Mouse (Mus musculus) stomach, embryonic 16.5 days (tissue): ENCODE measurements at regions not wholly inside any gene's neighbourhood (a gene's known extent, or its start where the extent isn't known, plus 50 kb on each side); places are given as distances from the start of the nearest gene placed in this dataset.

Experiments used
- ATAC-seq: fragments of 200-750 bp; cut with Nextera tagmentation; 2 replicates; pipeline ENCODE4 v1.8.0; 2017; ENCODE audit warnings: moderate number of reproducible peaks, moderate TSS enrichment; ENCODE audit not compliant: insufficient read depth, low FRiP score
- H3K27ac ChIP-seq: fragments of 300-500 bp; sonication (generic); 2 replicates; pipeline ENCODE4 v1.5.1; 2014; ENCODE audit warnings: low read length
- H3K27me3 ChIP-seq: fragments of 300-500 bp; sonication (generic); 2 replicates; pipeline ENCODE4 v1.6.1; 2014; ENCODE audit warnings: low read length, control low read depth, mixed read lengths; ENCODE audit not compliant: control insufficient read depth, insufficient read depth
- H3K36me3 ChIP-seq: fragments of 300-500 bp; sonication (generic); 2 replicates; pipeline ENCODE4 v1.6.1; 2014; ENCODE audit warnings: low read length; ENCODE audit not compliant: control insufficient read depth, insufficient read depth
- H3K4me1 ChIP-seq: fragments of 300-500 bp; sonication (generic); 2 replicates; pipeline ENCODE4 v1.6.1; 2014; ENCODE audit warnings: low read length, control low read depth, mixed read lengths; ENCODE audit not compliant: control insufficient read depth, insufficient read depth
- H3K4me2 ChIP-seq: fragments of 300-500 bp; sonication (generic); 2 replicates; pipeline ENCODE4 v1.6.1; 2014; ENCODE audit warnings: low read depth, low read length, mixed read lengths
- H3K4me3 ChIP-seq: fragments of 300-500 bp; sonication (generic); replicated peaks from 2 replicates; pipeline ENCODE4 v1.5.1; 2014; ENCODE audit warnings: mild to moderate bottlenecking, low read length
- H3K9ac ChIP-seq: fragments of 300-500 bp; sonication (generic); 2 replicates; pipeline ENCODE4 v1.6.1; 2014; ENCODE audit warnings: low read length
- H3K9me3 ChIP-seq: fragments of 300-500 bp; sonication (generic); replicated peaks from 2 replicates; pipeline ENCODE4 v1.6.1; 2016; ENCODE audit warnings: low read length, control low read depth; ENCODE audit not compliant: control insufficient read depth
- WGBS: fragments of 180-500 bp; shearing (Covaris S2); extraction: QIAGEN DNeasy Blood & Tissue Kit; methylation state at CpG from one replicate; pipeline ENCODE4 v1.1.7; 2014; 5-methylcytosine and 5-hydroxymethylcytosine counted together

DNA sequence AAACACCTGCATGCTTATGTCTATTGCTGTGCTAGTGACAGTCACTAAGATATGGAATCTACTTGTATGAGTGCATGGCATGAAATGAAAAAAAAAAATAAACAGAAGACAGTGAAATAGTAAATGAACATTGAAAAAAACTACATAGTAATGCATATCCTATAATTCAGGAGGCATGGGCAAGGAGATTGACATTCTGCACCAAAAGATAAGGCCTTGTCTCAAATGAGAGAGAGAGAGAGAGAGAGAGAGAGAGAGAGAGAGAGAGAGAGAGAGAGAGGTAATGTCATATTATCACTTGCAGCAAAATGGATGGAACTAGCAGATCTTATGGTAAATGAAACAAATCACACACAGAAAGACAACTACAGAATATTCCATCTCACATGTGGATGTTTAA lies 115.4 kb downstream of the Ube2e3 start:
- H3K4me2 ChIP-seq = no peak overlapping the region

DNA sequence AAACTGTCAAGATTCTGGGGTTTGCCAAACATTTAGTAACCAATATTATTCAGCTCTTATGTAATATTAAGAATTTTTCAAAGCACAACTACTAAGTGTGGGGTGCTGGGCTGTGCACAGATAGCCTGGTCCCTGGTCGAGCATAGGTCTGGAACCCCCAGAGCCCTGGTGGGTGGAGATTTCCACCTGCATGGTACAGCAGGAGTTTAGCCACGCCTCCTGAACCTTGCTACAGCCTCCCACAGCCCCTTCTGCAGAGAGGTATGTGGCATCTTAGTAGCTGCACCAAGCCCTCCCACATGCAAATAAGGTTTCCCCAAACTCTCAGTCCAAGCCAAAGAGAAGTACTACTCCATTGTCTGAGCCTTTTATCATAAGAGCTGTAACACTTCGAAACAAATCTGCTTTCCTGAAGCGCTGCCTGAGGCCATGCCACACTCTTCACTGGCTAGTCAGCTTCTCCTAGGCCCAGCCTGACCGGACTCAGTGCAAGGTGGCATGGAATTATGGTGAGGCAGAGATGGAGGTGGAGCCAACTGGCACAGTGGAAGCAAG lies 116.1 kb downstream of the Ube2e3 start:
- no peaks in the 10 kb centered on the region for H3K36me3 ChIP-seq
- H3K4me2 ChIP-seq = no peak overlapping the region
- H3K27ac ChIP-seq = no peak overlapping the region
- H3K4me3 ChIP-seq = no peak overlapping the region
- H3K9ac ChIP-seq = no peak overlapping the region
- 54% methylated on average over 5 of the region's 5 CpGs for WGBS
- H3K9me3 ChIP-seq = no peaks in the 10 kb centered on the region
- no peaks in the 10 kb centered on the region for H3K27me3 ChIP-seq
- peaks cover 4% of the 10 kb centered on the region; the same call in 1 of the 2 replicates for H3K4me1 ChIP-seq
- ATAC-seq = no peak

More for the DNA sequence above, 115.4 kb downstream of the Ube2e3 start:
- Histone ChIP-seq H3K4me3 (no peak overlapping the region), H3K36me3 (no peaks in the 10 kb centered on the region), H3K9me3 (no peaks in the 10 kb centered on the region), H3K27ac (no peak overlapping the region), H3K27me3 (no peaks in the 10 kb centered on the region), H3K9ac (no peak overlapping the region), H3K4me1 (peaks cover 4% of the 10 kb centered on the region; the same call in 1 of the 2 replicates)
- ATAC-seq = no peak

- no peak for ATAC-seq
- 80% methylated on average over 7 of the region's 7 CpGs for WGBS
- no peak overlapping the region for H3K4me3 ChIP-seq
Measured at GRCm38 (mm10) chr2:78986984-78987383, 119.1 kb downstream of the Ube2e3 start.

DNA sequence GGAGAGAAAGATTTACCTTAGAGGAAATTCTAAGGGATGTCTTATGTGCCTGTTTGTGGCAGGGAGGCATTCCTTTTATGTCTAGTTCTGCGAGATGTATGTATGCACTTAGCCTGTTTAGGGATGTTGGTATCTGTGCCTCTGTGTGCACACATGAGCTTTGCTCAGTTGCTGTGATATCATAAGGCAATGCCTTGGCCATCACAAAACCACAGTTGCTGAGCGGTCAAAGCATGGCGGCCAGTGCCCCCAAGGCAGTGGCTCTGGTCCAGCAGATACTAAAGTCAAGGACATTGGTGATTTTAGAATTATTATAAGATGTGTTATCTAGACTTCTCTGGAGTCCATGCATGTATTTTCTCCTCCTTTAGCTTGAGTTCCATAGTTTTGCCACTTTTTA lies 119.5 kb downstream of the Ube2e3 start:
- no peak for ATAC-seq
- no peaks in the 10 kb centered on the region for H3K4me1 ChIP-seq
- H3K4me2 ChIP-seq = no peak overlapping the region
- no peaks in the 10 kb centered on the region for H3K9me3 ChIP-seq
- WGBS = 97% methylated on average over 3 of the region's 3 CpGs
- no peaks in the 10 kb centered on the region for H3K27me3 ChIP-seq
- no peak overlapping the region for H3K27ac ChIP-seq
- no peak overlapping the region for H3K9ac ChIP-seq
- H3K4me3 ChIP-seq = no peak overlapping the region
- no peaks in the 10 kb centered on the region for H3K36me3 ChIP-seq

More at GRCm38 (mm10) chr2:78986984-78987383, 119.1 kb downstream of the Ube2e3 start:
- Histone ChIP-seq H3K9me3 (no peaks in the 10 kb centered on the region), H3K36me3 (no peaks in the 10 kb centered on the region), H3K27ac (no peak overlapping the region), H3K4me2 (no peak overlapping the region), H3K4me1 (no peaks in the 10 kb centered on the region), H3K9ac (no peak overlapping the region), H3K27me3 (no peaks in the 10 kb centered on the region)

DNA sequence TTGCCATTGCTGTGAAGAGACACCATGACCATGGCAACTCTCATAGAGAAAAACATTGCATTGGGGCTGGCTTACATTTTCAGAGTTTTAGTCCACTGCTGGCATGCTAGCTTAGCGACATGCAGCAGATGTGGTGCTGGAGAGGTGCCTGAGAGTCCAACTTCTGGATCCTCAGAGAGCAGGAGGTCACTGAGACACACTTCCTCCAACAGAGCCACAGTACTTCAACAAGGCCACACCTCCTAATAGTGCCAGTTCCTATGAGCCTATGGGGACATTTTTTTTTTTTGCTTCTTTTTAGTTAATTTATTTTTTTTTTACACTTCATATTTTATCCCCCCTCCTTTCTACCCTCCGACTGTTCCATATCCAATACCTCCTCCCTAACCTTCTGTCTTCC lies 120.3 kb downstream of the Ube2e3 start:
- Histone ChIP-seq H3K36me3 (no peaks in the 10 kb centered on the region), H3K9me3 (no peaks in the 10 kb centered on the region), H3K4me3 (no peak overlapping the region), H3K27ac (no peak overlapping the region), H3K9ac (no peak overlapping the region), H3K4me1 (no peaks in the 10 kb centered on the region), H3K4me2 (no peak overlapping the region), H3K27me3 (no peaks in the 10 kb centered on the region)
- WGBS = 82% methylated on average over 2 of the region's 2 CpGs
- no peak for ATAC-seq

DNA sequence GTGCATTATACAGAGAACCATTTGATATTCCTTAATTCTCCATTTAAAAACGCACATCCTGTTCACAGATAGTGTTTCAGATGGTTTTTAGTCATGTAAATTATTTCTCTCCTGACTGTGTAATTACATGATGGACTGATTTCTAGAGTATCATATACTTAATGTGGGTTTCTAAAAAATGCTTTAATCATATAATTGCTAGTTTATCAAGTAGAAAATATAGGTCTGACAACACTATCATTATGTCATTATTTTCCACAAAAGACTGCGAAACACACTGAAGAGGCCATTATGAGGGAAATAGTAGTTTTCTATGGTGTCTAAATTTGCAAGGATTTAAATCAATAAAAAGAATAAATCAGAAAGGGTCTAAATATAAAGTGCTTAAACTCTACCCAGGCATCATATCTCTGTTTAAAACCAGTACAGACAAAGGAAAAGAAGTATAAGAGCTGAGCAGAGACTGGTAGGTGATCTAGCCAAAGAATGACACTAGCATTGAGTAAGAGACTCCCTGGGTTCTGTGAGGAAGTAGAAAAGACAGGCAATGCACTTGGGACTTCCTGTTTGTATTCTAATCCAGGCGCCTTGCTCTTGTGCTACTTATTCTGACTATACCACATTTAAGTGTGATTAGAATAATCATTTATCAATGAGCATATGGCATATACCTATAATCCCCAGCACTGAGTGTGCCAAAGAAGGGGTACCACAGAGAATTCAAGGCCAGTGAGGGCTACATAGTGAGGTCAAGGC lies 127.1 kb downstream of the Ube2e3 start:
- no peak overlapping the region for H3K9ac ChIP-seq
- H3K4me3 ChIP-seq = no peak overlapping the region
- H3K27ac ChIP-seq = no peak overlapping the region
- no peaks in the 10 kb centered on the region for H3K27me3 ChIP-seq
- H3K4me1 ChIP-seq = no peaks in the 10 kb centered on the region
- WGBS = 81% methylated on average over 3 of the region's 3 CpGs
- no peak for ATAC-seq
- no peak overlapping the region for H3K4me2 ChIP-seq
- H3K36me3 ChIP-seq = no peaks in the 10 kb centered on the region
- no peaks in the 10 kb centered on the region for H3K9me3 ChIP-seq

DNA sequence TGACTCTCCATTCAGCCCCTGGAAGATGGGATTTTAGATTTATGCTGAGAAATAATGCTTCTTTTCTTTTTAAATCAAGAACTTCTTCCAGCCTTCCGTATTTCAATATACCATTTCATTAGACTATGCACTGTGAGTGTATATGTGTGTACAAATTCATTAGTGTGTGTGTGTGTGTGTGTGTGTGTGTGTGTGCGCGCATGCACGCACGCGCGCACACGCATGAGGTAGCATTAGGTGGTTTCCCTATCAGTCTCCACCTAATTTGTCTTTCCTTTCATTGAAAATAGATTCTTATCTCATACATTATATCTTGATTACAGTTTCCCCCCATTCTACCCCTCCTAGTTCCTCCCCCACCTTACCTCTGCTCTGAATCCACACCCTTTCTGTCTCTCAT lies 130.7 kb downstream of the Ube2e3 start:
- H3K4me2 ChIP-seq = no peak overlapping the region
- no peaks in the 10 kb centered on the region for H3K9me3 ChIP-seq
- H3K4me1 ChIP-seq = no peaks in the 10 kb centered on the region
- no peak overlapping the region for H3K9ac ChIP-seq
- H3K4me3 ChIP-seq = no peak overlapping the region
- no peak overlapping the region for H3K27ac ChIP-seq
- no peak for ATAC-seq
- no peaks in the 10 kb centered on the region for H3K27me3 ChIP-seq
- 96% methylated on average over 8 of the region's 8 CpGs for WGBS
- no peaks in the 10 kb centered on the region for H3K36me3 ChIP-seq

- H3K9me3 ChIP-seq = no peaks in the 10 kb centered on the region
- no peak overlapping the region for H3K9ac ChIP-seq
- H3K36me3 ChIP-seq = no peaks in the 10 kb centered on the region
- no peak overlapping the region for H3K4me2 ChIP-seq
- H3K4me1 ChIP-seq = no peaks in the 10 kb centered on the region
- WGBS = 75% methylated on average over 4 of the region's 4 CpGs
- H3K27ac ChIP-seq = no peak overlapping the region
- H3K4me3 ChIP-seq = no peak overlapping the region
- H3K27me3 ChIP-seq = no peaks in the 10 kb centered on the region
- no peak for ATAC-seq
Measured at GRCm38 (mm10) chr2:78999410-78999809, 131.5 kb downstream of the Ube2e3 start.

- H3K4me1 ChIP-seq = no peaks in the 10 kb centered on the region
- H3K9me3 ChIP-seq = no peaks in the 10 kb centered on the region
- no peak overlapping the region for H3K4me2 ChIP-seq
- ATAC-seq = no peak
- no peak overlapping the region for H3K9ac ChIP-seq
- no peak overlapping the region for H3K27ac ChIP-seq
- H3K4me3 ChIP-seq = no peak overlapping the region
- 47% methylated on average over 1 of the region's 1 CpGs for whole genome bisulfite sequencing
- H3K36me3 ChIP-seq = no peaks in the 10 kb centered on the region
- no peaks in the 10 kb centered on the region for H3K27me3 ChIP-seq
Measured at GRCm38 (mm10) chr2:79004862-79005261, 136.9 kb downstream of the Ube2e3 start.
